Mouse (Mus musculus) adrenal gland, postnatal 14 days (tissue): ENCODE measurements around the gene Thnsl1. TPM values are rescaled to one million over a fixed set of nuclear protein-coding genes. Genes with fewer than 3 reads are reported as not detected.
"Not testable (repeated sequence)": the region's sequence is repeated elsewhere in the genome, so short reads cannot be mapped to it uniquely, and the experiment has no call there.

ENCODE experiments used
- DNase-seq: peaks from one replicate; pipeline ENCODE4 v3.0.0; 2021; ENCODE audit warnings: mixed read lengths
- total RNA-seq: library from RNA; stranded (reverse); gene quantifications from 2 replicates; pipeline ENCODE4 v1.2.3, GENCODE M21; 2021

Thnsl1 gene
- total RNA-seq, 1 experiment from 2014 or later = 8.3 TPM

DNA sequence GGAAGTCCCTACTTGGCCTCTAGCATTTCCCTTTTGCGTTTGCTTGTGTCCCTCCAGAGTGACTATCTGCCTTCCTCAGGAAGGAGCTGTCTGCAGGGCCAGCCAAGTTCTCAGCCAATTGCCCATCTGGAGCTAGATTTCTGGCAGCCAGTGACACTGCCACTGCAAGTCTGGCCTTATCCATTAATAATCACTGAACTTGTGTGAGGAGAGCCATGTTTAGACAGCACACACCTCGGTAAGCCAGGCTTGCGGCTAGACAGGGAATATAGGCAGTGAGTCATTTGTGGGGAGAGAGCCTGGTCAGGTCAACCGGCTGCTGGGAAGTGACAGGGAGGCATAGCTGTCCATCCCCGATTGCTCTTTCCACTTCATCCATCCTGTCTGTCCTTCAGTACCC is 31.3 kb downstream of the Thnsl1 start:
- DNase-seq = peak; percentile 12

DNA sequence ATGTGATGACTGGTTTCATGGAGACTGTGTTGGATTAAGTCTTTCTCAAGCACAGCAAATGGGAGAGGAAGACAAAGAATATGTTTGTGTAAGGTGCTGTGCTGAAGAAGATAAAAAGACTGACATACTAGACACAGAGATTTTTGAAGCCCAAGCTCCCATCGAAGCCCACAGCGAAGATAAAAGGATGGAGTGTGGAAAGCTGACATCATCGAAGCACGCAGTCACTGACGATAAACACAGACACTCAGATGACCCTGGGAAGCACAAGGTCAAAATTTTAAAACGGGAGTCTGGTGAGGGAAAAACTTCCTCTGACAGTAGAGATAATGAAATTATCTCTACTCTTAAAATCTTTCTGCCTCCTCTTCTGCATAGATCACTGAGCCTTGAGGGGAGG is 38.6 kb downstream of the Thnsl1 start:
- not testable (repeated sequence) for DNase-seq

DNA sequence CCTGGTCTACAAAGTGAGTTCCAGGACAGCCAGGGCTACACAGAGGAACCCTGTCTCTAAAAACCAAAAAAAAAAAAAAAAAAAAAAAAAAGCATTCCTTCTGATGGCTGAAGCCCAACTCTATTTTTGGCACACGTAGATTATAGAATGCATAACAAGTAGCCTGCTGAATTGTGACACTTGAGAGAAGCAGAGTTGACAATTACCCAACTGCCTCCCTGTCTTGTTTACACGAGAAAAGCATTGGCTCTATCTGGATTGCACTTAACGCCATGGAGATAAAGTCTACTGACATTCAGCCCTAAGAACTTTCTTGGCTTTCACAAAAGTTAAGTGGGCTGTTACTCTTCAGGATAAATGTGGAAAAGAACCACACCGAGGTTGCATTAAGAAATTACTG is 39.5 kb downstream of the Thnsl1 start:
- DNase-seq = no peak

DNA sequence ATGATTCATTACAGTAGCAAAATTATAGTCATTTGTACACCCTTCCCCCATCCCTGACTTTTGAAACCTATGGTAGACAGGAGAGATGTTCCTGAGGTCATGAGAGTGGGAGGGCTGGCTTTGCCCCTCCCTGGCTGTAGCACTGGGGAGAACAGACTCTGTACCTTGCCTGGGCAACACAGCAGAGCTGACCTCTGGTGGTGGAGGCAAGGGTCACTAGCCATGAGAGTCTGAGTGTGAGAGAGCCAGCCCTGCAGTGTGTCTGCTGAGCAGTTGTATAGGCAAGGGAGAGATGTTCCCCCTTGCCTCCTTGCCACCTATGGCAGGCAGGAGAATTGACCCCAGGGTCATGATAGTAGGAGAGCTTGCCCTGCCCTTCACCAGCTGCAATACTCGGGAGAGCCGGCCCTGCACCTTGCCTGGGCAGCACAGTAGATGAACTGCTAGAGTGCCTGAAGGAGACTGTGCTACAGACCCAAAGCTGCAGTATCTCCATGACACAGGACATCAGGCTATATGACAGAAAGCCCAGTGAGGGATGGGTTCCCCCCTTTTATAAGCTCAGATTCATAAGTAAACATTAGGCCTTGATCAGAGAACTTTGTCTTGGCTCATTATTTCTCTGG is 40.1 kb downstream of the Thnsl1 start:
- no peak for DNase-seq

DNA sequence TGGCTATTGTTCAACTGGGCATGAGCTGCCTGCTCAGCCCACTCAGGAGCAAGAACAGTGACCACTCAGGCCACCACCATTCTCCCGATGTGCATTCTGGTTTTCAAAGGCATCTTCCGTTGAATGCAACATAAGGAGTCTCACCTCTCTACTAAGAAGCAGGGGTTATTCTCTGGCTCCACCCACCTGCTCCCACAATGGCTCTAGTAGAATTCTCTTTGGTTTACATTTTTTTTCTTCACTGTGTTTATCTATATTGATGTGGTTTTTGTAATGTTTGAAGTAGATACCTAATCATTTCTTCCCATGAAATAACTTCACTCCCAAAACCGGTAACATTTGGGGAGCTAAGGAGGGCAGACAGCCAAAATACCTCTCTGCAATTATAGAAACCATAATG is 48.1 kb downstream of the Thnsl1 start:
- DNase-seq = no peak

DNA sequence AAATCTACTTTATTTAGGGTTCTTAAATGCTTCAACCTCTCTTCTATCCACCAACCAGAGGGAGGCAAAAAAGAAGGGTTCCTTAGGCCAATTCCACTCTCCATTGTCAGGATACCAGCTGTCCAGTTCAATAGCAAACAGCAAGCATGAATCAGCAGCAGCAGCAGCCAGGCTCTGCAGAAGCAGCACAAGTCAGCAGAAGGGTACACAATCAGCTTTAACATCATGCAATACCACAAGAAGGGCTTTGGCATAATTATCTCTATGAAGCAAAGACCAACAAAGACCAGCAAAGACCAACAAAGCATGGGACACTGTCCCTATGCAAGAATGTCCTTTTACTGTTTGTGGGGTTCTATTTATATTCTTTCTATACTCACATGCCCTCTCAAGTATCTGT is 48.8 kb downstream of the Thnsl1 start:
- DNase-seq = no peak

DNA sequence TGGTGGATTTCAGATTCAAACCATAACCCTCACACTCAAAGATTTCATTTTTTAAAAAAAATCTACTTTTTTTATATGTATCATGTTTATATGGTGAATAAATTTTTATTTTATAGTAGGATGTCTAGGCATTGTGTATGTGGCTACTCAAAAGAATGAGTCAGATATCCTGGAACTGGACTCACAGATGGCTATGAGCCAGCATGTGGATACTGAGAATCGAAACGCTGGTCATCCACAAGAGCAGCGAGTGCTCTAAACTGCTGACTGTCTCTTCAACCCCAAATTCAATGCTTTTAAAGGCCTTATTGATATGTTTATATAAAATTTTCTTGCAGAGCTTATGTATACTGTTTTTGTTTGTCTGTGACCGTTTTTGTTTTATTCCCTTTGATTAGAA is 52.8 kb downstream of the Thnsl1 start:
- no peak for DNase-seq

DNA sequence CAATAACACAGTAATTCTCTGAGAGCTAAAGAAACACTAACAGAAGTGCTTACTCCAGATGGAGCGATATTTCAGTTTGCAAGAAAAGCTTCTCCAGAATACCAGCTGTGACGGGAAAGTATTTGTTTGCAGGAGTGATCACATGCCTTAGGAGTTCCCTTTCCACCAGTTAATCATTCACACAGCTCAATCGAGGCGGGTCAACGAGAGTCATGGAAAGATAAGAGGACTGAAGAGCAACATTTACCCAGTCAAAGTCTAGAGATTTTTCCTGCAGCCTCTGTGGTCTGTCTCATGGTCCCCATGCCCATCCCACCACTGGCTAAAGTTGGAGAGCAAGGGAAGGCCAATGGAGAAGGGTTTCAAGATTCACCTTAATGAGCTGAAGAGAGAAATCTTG is 53.6 kb downstream of the Thnsl1 start:
- DNase-seq = no peak

DNA sequence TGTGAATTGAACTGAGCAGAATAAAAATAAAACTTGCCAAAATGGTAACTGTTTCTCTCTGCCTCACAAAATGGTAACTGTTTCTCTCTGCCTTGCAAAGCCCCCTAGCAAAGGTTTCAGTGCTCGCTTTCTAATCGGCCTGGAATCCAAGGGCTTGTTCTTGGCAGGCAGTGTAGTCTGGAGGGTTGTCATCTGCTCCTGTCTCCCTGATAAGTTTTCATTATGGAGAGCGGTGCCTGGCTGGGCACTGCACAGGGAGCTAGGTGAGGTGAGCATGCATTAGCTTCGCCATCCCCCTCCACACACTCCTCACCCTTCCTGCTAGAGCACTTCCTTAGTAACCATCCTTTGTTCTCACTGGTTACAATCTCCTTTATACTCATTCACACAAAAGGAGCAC is 54.5 kb downstream of the Thnsl1 start:
- no peak for DNase-seq

DNA sequence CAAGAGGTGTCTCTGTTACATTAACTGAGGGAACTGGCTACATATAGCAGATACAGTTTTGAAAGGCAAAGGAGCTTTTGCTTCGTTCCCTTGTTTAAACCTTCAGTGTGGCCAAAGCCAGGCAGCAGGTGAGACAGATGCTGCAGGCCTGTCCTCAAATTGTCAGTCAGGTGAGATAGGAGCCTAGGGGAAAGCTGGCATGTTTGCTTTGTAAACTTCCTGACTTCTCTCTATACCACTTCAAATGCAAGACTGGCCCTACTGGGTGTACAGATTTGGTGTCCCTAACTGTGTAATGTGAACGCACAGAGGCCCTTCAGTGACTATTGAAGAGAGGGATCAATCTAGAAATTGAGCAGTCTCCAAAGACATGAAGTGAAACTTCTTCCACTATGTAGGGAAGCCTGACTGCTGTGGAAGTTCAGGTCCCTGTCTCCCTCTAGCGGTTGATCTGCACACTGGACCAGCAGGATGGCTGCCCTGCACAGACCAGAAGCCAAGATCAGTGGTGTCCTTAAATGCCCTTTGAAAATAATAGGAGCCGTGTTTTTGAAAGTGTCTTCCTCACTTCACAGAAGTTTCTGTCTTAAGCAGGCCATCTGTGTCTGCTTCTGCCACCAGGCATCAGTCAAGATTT is 56.0 kb downstream of the Thnsl1 start:
- peak; percentile 73 for DNase-seq

DNA sequence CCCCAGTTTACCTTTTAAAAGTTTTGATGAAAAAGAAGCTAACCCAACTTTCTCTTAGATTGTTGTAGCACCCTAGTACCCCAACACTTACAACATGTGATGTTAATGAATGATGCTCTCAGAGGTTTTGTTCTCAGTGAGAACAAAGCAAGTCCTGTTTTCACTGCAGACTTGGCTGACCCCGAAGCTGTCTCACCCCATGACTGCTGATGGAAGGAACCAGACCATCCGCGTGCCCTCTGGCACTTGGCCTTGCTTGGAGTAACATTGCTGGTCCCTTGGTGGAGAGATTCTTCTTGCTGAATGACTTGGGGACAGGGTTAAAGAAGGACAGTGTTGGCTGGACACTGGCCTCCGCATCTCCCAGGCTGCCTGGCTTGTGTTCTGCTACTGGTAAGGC is 58.5 kb downstream of the Thnsl1 start:
- DNase-seq = no peak

Other genes starting within 250 kb of the Thnsl1 start
- gene Arhgap21, start 236.8 kb upstream of the Thnsl1 start, total RNA-seq = 59.0 and 62.5 TPM in 2 replicates
- gene Enkur, start 359 bp upstream of the Thnsl1 start, total RNA-seq = 1.1 and 1.7 TPM in 2 replicates
- 0.67 and 1.1 TPM in 2 replicates for gene Gpr158, start 161.8 kb downstream of the Thnsl1 start, total RNA-seq